9 mouse cellular contexts compared by ENCODE assay signal in the genomic region with DNA sequence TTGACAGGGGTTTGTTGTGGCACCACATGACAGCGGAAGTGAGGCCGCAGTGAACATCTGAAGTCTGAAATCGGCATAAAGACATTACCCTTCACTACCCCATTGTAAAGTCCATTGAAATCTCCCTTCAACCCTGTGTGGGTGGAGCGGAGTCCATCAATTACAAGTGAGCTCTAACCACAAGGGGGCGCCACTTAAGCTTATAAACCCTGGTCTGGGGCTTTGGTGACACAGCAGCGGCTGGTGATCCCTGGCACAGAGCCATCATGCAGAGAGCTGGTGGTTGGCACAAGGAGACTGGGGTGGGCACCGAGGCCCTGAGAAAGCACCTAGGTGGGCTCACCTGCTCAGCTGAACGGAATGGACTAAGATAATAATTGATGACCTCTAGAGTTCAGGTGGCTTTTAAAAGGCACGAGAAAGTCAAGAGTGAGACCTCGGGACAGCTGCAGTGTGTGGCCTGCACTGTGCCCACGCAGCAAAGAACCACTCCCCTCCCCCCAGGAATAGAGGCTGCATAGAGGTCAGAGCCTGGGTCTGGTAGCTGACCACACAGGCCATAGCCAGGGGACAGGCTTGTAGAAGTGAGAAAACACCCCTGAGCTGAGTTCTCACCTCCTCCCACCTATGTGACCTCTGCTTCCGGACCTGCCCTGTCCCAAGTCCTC. TPM values are rescaled to one million over a fixed set of nuclear protein-coding genes. Genes with fewer than 3 reads are reported as not detected.
A peak's percentile ranks its signal among the peaks of the same experiment; 100 is the strongest.
DNase-seq lines count a peak whose midpoint lies in the region; ATAC-seq and TF ChIP-seq lines count a peak whose summit lies in the region.
"Had no signal": no experiment of that assay in that cellular context is flagged by ENCODE, and none has a peak within 500 bp of the region (broad histone marks: within the 10 kb centered on the region; RNA-seq: fewer than 3 reads in every experiment).

No protein-coding gene starts in this region.

- DNase-seq in adrenal gland, adult 18-20 months (ENCODE audit: low spot score in 2 of 2): peak; percentile 72 to 77
- peak; percentile 91 for DNase-seq in cerebellum, adult 9-10 months
- DNase-seq in gastrocnemius, adult 2 months: peak; percentile 86
- peak; percentile 18 to 75 for DNase-seq in left cerebral cortex, adult 9 months (ENCODE audit: low spot score in 2 of 2)
- DNase-seq in spleen, postnatal 10 days (ENCODE audit: low spot score in 2 of 2): peak; percentile 24 to 72

- H3K4me2 ChIP-seq in intestine, embryonic 16.5 days (ENCODE audit: low read depth, low read length): no peak overlapping the region
- H3K4me2 ChIP-seq in midbrain, embryonic 12.5 days (replicated peaks): no peak overlapping the region

- no peak overlapping the region for H3K9ac ChIP-seq in intestine, embryonic 16.5 days (ENCODE audit: low read depth, low read length)
- no peak overlapping the region for H3K9ac ChIP-seq in midbrain, embryonic 12.5 days (replicated peaks)

- no peak overlapping the region for H3K4me3 ChIP-seq in gastrocnemius, adult 2 months
- no peak overlapping the region for H3K4me3 ChIP-seq in intestine, embryonic 16.5 days (ENCODE audit: low read length)
- no peak overlapping the region for H3K4me3 ChIP-seq in midbrain, embryonic 12.5 days
- H3K4me3 ChIP-seq: megakaryocyte, embryonic 14.5 days had no signal

- 42% methylated on average over 12 of the region's 12 CpGs for WGBS in intestine, embryonic 16.5 days
- 39% methylated on average over 12 of the region's 12 CpGs for WGBS in midbrain, embryonic 12.5 days

- H3K27ac ChIP-seq in gastrocnemius, adult 2 months: no peak overlapping the region
- H3K27ac ChIP-seq in intestine, embryonic 16.5 days (ENCODE audit: low read length): no peak overlapping the region
- no peak overlapping the region for H3K27ac ChIP-seq in midbrain, embryonic 12.5 days (replicated peaks)

- intact Hi-C loops in gastrocnemius, adult 2 months (cut with DNase I): loop anchor here (2.0 kb wide), 1 partner anchor 79 kb away; no protein-coding TSS in a partner anchor

- peak; percentile 19; the same call in 1 of the 2 replicates for ATAC-seq in intestine, embryonic 16.5 days
- 0 out of 2 replicates have a peak, but pooled peaks have one; percentile 30 for ATAC-seq in midbrain, embryonic 12.5 days (ENCODE audit: low FRiP score, low read depth)
- ATAC-seq in erythroid progenitor cell, adult 5-6 weeks (replicated peaks; ENCODE audit: low FRiP score, poor library complexity, severe bottlenecking): no peak

- no peaks in the 10 kb centered on the region for H3K27me3 ChIP-seq in intestine, embryonic 16.5 days (replicated peaks; ENCODE audit: control insufficient read depth, insufficient read depth, low read length)
- peaks cover 3% of the 10 kb centered on the region; the same call in 1 of the 2 replicates for H3K27me3 ChIP-seq in midbrain, embryonic 12.5 days

- H3K36me3 ChIP-seq in intestine, embryonic 16.5 days (ENCODE audit: control insufficient read depth, insufficient read depth, low read length): no peaks in the 10 kb centered on the region
- no peaks in the 10 kb centered on the region for H3K36me3 ChIP-seq in midbrain, embryonic 12.5 days

- peak; percentile 79 for TF ChIP-seq CTCF in gastrocnemius, adult 2 months (IDR thresholded peaks at IDR 0.05)

- peaks cover 8% of the 10 kb centered on the region; the same call in 1 of the 2 replicates for H3K4me1 ChIP-seq in intestine, embryonic 16.5 days (ENCODE audit: control insufficient read depth, insufficient read depth, low read length)
- no peaks in the 10 kb centered on the region for H3K4me1 ChIP-seq in midbrain, embryonic 12.5 days

- no peaks in the 10 kb centered on the region for H3K9me3 ChIP-seq in intestine, embryonic 16.5 days (ENCODE audit: control insufficient read depth, low read length)
- H3K9me3 ChIP-seq in midbrain, embryonic 12.5 days: no peaks in the 10 kb centered on the region
- H3K9me3 ChIP-seq: megakaryocyte, embryonic 14.5 days had no signal

RNA-seq across cellular contexts. Expression of gene Bcl11b, which starts 38.3 kb away (rescaled TPM):
- total RNA-seq in adrenal gland, adult 18-20 months (2021): under 1 TPM; 0.13 to 0.61 TPM
- total RNA-seq in gastrocnemius, adult 2 months (2021): under 1 TPM in 1 of 2 experiments, not detected in 1; 0.11 TPM
- 3.4 and 5.5 TPM in 2 replicates for polyA plus RNA-seq in intestine, embryonic 16.5 days (2015; fragmentation: Nextera tagmentation; extraction: Ambion mirVana)
- 16.1 and 19.5 TPM in 2 replicates for polyA plus RNA-seq in midbrain, embryonic 12.5 days (2016; fragmentation: Nextera tagmentation; extraction: Ambion mirVana)
- 0.72 and 1.3 TPM in 2 replicates for total RNA-seq in erythroid progenitor cell, adult 5-6 weeks (2015; ENCODE audit: low replicate concordance)
- total RNA-seq in erythroid progenitor cell, adult 5-6 weeks (2017; ENCODE audit: low replicate concordance): 0.38 and 1.3 TPM in 2 replicates
